Mouse (Mus musculus) left cerebral cortex, postnatal 36 days (tissue): ENCODE measurements around the gene Nucb1. TPM values are rescaled to one million over a fixed set of nuclear protein-coding genes. Genes with fewer than 3 reads are reported as not detected.
"Not testable (repeated sequence)": the region's sequence is repeated elsewhere in the genome, so short reads cannot be mapped to it uniquely, and the experiment has no call there.

Source experiments
- DNase-seq, 2 experiments: peaks; one replicate each; pipeline ENCODE4 v3.0.0; 2021 to 2022; ENCODE audit warnings: low spot score in 2 of 2, mixed read lengths in 1 of 2
- intact Hi-C: fragments of 180-260 bp; cut with DNase I; formaldehyde crosslinking; loops from one replicate; pipeline ENCODE4 v1.15.1; 2025
- total RNA-seq, 2 experiments: library from RNA; stranded (reverse); gene quantifications; 2 replicates each; pipeline ENCODE4 v1.2.3; 2021

Gene Nucb1
- total RNA-seq, 2 experiments from 2014 or later, result 96.8 to 98.9 TPM

DNA sequence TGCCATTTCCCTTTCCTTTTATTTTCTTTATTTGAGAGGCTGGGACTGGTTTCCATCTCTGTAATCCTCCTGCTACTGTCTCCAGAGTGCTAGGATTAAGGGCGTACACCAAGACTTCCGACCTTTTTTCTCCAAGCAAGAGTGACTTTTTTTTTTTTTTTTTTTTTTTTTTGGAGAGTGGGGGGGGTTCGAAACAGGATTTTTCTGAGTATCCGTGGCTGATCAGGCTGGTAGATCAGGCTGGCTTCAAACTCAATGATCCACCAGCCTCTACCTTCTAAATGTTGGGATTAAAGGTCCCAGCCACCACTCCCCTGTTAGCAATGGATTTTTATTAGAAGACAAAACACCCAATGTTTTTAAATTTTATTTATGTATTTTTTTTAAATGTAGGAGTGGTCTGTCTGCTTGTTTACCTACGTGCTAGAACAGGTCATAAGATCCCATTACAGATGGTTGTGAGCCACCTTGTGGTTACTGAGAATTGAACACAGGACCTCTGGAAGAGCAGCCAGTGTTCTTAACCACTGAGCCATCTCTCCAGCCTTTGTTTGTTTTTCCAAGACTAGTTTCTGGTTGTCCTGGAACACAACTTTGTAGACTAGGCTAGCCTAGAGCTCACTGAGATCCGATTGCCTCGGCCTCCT is 16.4 kb upstream of the Nucb1 start:
- intact Hi-C loops, result loop anchor here (5.0 kb wide), 1 partner anchor 49 kb away; no protein-coding TSS in a partner anchor

DNA sequence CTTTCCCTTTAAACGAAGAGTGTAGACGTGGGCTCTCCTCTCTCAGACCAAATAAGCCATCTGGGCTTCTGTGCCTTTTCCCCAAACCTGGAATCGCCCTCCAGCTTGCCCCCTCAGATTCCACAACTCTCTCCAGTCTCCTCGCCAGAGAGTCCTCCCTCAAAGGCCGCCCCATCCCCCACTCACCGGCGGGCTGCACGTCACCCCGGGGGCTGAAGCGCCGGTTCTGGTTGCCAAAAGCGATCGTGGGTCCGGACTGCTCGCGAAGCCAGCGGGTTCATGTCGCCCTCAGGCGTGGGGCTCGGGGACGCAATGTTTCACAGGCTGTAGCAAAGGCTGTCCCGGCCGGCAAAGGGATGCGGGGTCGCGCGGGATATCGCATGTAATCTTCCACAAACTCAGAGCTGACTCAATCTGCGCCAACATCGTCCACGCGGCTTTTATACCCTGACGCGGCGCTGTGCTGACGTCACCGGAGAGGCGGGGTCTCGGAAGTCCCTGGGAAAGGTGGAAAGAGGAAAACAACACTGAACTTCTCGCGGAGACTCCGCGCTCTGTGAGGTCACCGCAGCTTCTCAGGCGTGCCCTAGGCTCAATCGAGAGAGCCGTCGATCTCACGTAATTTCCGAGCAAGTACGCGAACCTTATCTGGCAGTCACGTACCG is 15.7 kb upstream of the Nucb1 start, which contains the start of the genes Ppp1r15a and Plekha4:
Ppp1r15a (minus strand) TSS at position 460 of the 665 bp plus-strand sequence.
Plekha4 (plus strand) TSS at position 522 of the 665 bp plus-strand sequence.
- peak; percentile 94 to 95 for DNase-seq
- intact Hi-C loops, result loop anchor here (5.0 kb wide), 1 partner anchor 49 kb away; no protein-coding TSS in a partner anchor

More for the DNA sequence above, 16.4 kb upstream of the Nucb1 start:
- DNase-seq, result no peak

DNA sequence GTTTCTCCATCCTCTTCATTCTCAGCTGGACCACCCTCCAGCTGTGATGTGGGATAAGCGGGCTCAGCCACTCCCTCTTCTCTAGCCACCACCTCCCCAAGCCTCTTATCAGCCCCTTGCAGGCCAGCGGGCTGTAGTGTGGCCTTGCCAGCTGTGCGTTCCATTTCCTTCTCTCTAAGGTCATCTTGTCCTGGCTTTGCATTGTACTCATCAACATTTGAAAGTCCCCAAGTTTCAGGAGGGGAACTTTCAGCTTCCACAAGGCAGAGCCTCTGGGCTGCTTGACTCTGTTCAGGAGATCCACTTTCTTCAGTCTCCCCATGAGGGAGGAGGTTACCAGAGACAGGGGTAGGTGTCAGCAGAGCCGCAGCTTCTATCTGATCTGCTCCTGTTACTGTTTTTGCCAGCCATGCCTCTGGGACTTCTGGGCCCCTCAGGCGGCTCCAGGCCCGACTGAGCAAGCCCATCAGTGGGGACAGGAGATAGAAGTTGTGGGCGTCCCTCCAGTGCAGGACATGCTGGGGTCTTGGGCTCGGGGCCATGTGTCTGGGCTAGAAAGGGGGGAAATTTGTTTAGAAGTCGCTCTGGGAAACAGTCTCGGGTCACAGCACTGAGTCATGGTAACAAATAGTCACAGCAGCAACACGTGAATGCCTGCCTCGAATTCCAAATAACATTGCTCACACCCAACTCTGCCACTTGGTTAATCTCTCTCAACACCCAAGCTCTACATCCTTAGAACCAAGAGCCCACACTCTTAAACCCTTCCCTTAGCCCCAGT is 14.8 kb upstream of the Nucb1 start:
- no peak for DNase-seq
- intact Hi-C loops, result loop anchor here (5.0 kb wide), 1 partner anchor 48 kb away; no protein-coding TSS in a partner anchor

DNA sequence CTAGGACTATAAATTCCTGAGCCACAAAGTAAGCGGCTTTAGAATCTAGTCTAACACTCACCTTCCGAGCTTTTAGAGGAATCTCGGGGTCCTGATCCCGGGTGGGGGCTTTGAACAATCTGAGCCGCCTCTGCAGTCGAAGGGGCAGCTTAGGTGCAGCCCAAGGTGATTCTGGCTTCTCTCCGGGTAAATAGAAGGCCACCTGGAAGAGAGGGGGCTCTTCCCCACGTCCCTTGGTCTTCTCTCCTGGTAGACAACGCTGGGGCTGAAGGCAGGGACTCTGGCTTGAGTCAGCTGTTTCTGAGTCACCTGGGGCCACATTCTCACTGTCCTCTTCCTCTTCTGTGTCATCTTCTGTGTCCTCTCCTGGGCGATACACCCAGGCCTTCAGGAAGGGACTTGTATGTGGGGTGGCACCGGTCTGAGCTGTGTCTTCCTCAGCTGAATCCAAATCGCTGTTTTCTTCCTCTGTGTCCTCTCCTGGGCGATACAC is 13.5 kb upstream of the Nucb1 start:
- DNase-seq, result no peak
- intact Hi-C loops, result no loop called here

DNA sequence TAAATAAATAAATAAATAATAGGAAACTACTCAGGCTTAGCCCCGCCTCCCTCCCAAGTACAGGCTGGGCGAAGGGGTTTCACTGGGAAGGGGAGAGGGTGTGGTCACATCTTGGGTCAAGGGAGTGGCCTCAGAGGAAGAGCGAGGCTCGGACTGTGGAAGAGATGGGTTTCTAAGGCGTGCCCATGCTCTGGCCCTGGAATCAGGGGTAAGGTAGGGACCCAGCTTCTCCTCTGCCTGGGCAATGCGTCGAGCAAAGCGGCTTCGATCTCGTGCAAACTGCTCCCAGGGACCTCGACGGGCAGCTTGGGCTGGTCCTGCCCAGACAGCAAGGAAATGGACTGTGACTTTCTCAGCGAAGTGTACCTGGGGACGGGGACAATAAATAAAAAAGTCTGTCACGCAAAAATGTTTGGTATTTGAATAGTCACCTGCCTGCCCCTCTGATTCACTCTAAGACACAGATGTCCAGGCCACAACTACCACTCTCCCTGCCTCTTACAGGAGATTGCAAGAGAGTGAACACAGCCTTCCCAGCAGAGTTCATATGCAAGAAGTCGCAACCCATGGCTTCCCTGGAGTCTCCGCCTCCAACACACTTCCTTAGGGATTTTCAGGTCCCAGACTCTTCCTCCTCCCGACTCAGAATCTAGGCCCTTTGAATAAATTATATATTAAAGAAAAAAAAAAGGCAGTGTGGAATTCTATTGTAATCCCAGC is 12.9 kb upstream of the Nucb1 start:
- intact Hi-C loops, result no loop called here
- DNase-seq, result no peak

DNA sequence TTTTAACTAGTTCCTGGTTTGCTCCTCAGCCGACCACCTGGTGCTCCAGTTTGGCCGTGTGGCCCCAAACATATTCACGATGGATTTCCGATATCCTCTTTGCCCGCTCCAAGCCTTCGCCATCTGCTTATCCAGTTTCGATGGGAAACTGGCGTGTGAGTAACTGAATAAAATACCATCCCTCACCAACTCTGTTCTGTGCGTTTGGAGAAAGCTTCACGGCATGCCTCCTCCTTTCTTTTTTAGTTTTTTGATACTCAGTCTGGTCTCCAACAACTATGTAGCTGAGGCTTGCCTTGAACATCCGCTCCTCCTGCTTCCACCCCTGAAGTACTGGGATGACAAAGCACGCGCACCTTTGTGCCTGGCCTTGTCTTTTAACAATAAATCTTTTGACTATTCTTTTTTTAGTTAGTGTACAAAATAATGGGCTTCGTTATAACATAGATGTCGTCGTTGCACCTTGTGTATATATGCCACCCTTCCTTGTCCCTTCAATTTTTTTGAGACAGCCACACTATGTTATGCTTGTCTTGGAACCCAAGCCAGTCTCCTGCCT is 12.1 kb upstream of the Nucb1 start:
- no peak for DNase-seq
- intact Hi-C loops, result no loop called here

DNA sequence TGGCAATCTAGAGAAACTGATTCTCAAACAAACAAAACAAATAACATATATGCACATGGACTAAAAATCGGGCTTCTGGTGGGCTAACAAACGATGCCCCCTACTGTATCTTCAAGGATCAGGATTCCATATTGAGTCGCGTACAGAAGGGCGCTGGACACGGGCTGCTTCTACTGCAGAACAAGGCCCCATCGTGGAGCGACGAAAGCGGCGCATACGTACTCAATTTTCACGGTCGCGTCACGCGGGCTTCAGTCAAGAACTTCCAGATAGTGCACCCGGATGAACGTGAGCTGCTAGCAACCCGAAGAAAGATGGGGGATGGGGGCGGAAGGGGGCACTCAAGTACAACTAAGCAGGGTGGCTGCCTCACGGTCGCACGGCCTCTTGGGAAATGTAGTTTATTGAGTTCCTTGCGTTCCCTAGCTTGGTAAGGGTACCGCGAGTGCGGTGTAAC is 11.6 kb upstream of the Nucb1 start:
- peak; percentile 88 to 89 for DNase-seq
- intact Hi-C loops, result no loop called here

DNA sequence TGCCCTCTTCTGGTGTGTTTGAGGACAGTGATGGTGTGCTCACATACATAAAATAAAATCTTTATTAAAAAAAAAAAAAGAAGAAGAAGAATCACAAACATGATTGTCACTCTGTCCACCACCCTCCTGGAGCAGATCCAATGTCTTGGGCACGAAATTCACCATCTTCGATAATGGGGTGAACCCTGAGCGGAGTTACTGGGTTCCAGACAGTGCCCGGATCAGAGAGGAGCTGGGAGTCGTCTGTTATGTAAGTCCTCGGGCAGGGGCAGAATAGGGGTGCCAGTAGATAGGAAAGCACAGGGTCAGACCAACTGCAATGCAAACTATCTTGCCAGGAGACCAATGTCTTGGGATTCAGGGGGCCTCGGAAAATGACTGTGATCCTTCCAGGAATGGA is 10.4 kb upstream of the Nucb1 start:
- intact Hi-C loops, result no loop called here
- DNase-seq, result no peak

DNA sequence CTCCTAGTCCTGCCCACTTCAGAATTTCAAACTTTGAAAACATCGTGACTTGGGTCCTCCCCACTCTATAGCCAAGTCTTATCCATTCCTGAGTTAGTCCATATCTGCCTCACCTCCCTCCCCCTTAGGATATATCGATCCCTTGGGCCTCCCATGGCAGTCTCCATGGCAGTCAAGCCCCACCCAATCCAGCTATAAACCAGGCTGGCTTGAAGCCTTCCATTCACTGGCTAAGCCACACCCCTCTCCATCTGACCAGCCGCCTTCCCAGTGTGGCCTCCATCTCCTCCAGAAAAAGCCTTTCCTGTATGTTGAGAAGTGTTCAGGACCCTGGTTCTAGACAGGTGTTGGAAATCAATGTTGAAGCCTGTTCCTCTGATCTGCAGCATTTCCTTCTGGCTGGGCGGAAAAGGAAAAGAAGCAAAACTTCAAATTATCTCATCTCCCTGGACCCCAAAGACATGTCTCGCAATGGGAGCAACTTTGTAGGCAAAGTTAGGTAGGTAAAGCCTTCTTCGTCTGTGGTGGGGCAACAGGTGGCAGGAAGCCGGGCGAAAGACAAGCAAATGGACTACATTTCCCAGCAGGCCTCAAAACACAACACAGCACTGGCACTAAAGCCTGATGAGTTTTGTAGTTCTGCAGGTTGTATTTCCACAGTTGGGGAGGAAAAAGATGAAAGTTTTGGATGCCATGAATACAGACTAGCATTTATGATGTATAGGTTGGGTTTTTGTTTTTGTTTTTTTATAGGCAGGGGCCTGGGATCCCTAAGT is 9.3 kb upstream of the Nucb1 start:
- intact Hi-C loops, result no loop called here
- DNase-seq, result no peak

DNA sequence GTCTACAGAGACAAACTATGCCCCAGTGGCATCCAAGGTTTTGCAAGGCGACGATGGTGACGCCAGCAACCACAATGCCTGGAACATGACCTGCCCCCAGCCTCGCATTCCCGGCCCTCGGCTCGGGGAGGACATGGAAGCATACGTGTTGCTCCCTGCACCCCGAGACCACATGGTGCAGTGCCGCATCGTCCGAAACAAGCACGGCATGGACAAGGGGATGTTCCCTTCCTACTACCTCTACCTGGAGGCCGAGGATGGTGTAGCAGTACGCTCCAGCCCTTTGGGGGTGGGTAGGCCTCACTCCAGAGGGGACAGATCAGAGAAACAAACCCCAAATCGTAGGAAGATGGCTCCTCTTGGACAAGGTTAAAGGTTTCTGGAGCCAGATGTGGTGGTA is 8.4 kb upstream of the Nucb1 start:
- no peak for DNase-seq
- intact Hi-C loops, result no loop called here

DNA sequence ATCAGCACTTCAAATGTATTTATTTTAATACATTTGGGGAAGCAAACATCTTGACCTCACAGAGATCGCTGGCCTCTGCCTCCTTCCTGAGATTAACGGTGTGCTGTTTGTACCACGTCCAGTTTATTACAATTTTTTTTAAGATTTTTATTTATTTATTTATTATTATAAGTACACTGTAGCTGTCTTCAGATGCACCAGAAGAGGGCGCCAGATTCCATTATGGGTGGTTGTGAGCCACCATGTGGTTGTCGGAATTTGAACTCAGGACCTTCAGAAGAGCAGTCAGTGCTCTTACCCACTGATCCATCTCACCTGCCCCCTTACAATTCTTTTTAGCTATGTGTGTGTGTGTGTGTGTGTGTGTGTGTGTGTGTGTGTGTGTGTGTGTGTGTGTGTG is 6.6 kb upstream of the Nucb1 start:
- DNase-seq, intact Hi-C loops: not testable (repeated sequence)

DNA sequence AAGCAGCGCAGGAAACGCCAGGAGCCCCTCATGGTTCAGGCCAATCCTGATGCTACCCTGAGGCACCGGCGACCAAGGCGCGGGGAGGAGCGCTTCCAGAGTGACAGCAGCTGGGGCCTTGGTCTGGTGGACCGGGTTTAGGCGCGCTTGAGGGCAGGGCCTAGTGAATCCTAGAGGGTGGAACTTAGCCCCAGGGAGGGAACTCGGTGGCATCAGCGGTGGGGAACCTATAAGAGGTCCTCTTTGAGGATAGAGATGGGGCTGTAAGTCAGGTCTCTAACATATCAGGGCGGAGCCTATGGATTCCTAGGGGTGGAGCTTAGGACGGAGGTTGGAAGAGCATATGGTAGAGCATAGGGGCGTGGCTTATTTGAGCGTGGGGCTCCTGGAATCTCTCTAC is 5.2 kb upstream of the Nucb1 start:
- intact Hi-C loops, result no loop called here
- no peak for DNase-seq

DNA sequence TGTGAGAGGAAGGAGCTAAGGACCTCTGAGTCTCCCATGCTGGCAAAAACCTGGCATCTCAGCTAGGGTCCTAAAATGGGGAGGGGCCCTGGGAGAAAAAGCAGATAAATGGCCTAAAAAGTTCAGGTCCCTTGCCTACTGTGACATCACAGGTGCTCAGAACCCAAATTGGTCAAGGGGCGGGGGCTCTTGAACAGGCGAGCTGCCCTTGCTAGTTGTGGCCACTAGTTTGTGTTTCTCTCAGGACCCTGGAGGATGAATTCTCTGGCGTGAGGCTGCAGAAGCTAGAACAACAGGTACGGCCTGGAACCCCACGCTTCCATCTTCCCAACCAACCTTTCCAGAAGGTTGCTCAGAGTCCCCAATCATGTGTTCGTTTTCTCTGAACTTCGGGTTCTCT is 4.2 kb upstream of the Nucb1 start:
- intact Hi-C loops, result no loop called here
- no peak for DNase-seq

DNA sequence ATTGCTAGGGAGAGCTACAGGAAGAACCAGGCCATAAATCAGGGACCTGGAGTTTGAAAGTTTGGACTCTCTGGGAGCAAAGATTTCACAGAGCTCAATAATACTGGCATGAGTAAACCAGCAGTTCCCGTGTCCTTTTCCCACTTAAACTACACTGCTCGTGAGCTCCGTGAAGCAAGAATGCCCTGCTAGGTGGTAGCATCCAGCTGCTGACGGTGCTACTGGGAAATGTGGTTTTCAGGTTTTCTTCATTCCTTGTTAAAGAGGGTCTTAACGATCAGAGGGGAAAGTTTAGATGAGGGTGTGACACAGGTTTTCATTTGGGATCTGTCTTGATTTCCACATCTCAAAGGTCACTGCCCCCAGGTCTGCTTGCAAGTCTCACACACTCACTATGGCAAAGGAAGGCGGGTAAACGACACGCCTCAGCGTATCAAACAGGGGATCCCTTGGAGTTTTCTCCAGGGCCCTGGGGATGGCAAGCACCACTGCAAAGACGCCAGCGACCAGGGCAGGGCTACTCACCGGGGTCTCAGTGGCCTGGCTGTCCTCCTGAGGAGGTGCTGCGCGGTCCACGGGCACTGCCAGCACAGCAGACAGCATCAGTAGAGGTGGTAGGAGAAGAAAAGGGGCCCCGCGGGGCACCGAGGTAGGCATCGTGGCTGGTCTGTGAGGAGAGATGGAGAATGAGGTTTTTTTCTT is 874 bp downstream of the Nucb1 start:
- DNase-seq, result no peak
- intact Hi-C loops, result no loop called here

DNA sequence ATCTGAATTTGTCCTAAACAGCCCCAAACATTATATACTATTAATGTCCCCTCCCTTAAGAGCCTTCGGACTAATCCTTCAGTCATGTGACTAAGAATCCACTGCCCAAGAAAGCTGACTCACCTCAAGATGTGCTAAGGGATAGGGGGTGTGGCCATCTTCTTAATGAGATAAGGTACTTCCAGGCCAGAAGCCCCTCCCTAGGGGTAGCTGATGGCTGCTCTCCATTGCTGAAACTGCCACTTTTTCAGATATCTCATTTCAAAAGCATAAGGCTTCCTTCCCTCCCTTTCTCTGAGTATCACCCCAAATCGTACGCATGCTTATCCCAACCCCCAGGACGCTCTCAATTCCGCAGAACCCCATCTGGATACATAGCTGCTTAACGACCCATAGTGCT is 1.6 kb downstream of the Nucb1 start:
- DNase-seq, result no peak
- intact Hi-C loops, result no loop called here

DNA sequence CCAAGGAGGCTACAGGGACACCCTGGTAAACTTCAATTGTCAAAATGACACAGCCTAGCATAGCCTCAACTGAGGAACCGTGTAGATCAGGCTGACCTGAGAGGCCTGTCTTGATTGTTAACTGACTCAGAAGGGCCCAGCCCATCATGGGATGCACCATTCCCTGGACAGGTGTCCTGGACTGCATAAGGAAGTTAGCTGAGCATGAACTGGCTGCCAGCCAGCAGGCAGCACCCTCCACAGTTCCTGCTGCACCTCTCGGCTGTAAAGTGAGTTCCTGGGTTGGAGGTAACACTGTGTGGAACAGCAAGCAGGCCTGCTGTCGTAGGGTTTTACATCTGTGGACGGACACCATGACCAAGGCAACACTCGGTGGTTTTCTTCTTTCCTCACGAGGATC is 2.6 kb downstream of the Nucb1 start:
- intact Hi-C loops, result no loop called here
- DNase-seq, result no peak

DNA sequence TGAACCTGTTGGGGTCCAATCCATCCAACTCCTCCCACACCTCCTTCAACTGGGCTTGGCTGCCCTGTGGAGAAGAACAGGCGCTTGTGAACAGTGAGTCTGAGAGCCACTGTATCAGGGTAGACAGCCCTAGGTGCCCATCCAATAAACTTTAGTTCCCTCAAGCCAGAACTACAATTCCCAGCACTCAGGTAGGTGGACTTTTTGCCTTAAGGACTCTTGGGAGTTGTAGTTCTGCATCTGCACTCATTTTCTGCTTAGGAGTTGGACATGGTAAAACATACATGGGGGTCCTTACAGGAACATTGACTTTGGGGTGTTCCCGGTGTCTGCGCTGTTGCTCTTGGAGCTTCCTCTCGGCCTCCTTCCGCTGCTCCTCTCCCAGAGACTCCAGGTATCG is 11.8 kb downstream of the Nucb1 start:
- intact Hi-C loops, result no loop called here
- DNase-seq, result no peak

DNA sequence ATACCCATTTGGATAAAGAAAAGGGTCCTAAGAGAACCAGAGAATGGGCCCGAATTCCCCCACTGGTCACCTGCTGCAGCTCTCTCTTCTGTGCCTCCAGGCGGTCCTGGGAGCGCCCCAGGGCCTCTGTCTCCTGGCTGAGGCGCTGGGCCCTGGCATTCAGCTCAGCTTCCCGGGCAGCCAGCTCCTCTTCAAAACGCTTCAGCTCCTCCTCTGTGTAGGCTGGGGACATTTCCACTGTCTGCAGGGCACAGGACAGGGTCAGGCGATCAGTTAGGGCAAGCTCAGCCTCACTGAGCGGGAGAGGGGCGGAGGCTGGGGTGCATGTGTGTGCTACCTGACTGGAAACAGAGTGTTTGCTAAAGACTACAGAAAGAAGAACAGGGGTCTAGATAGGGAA is 15.7 kb downstream of the Nucb1 start:
- intact Hi-C loops, result no loop called here
- DNase-seq, result no peak
